Mouse (Mus musculus): ENCODE measurements around the gene Nrxn1. TPM values are rescaled to one million over a fixed set of nuclear protein-coding genes. Genes with fewer than 3 reads are reported as not detected.

Gene Nrxn1
- total and polyA plus RNA-seq, 3 experiments = 2.0 to 2.7 (median 2.1) TPM

GRCm38 (mm10) chr17:90062866-90063265, 1030.0 kb downstream of the Nrxn1 start:
- TF ChIP-seq EP300 (IDR thresholded peaks at IDR 0.05; ENCODE audit: insufficient read depth, low read depth, low read length) = no peak
- no peak for TF ChIP-seq POLR2A (IDR thresholded peaks at IDR 0.05; ENCODE audit: insufficient read depth, low read depth, low read length)
- no peak for TF ChIP-seq CTCF (IDR thresholded peaks at IDR 0.05)
- H3K36me3 ChIP-seq (ENCODE audit: control insufficient read depth, insufficient read depth, low read length) = no peaks in the 10 kb centered on the region
- no peak for DNase-seq
- H3K27ac ChIP-seq = no peak overlapping the region
- intact Hi-C loops (cut with DNase I) = no loop called here
- 26% methylated on average over 1 of the region's 1 CpGs for WGBS
- H3K4me3 ChIP-seq = no peak overlapping the region
- H3K79me2 ChIP-seq (replicated peaks; ENCODE audit: control insufficient read depth, insufficient read depth, low read length) = no peaks in the 10 kb centered on the region
- H3K4me1 ChIP-seq (ENCODE audit: control insufficient read depth, insufficient read depth, low read length) = no peaks in the 10 kb centered on the region
- no peak overlapping the region for H3K9ac ChIP-seq (ENCODE audit: low read depth, low read length)
- no peaks in the 10 kb centered on the region for H3K27me3 ChIP-seq (ENCODE audit: control insufficient read depth, insufficient read depth, low read length)

- WGBS = 54% methylated on average over 5 of the region's 5 CpGs
- TF ChIP-seq EP300 (IDR thresholded peaks at IDR 0.05; ENCODE audit: insufficient read depth, low read depth, low read length) = no peak
- no peak for TF ChIP-seq POLR2A (IDR thresholded peaks at IDR 0.05; ENCODE audit: insufficient read depth, low read depth, low read length)
- no peak for TF ChIP-seq CTCF (IDR thresholded peaks at IDR 0.05)
- Histone ChIP-seq H3K27me3 (ENCODE audit: control insufficient read depth, insufficient read depth, low read length) (no peaks in the 10 kb centered on the region), H3K27ac (no peak overlapping the region), H3K36me3 (ENCODE audit: control insufficient read depth, insufficient read depth, low read length) (no peaks in the 10 kb centered on the region), H3K79me2 (replicated peaks; ENCODE audit: control insufficient read depth, insufficient read depth, low read length) (no peaks in the 10 kb centered on the region), H3K4me1 (ENCODE audit: control insufficient read depth, insufficient read depth, low read length) (no peaks in the 10 kb centered on the region), H3K4me3 (no peak overlapping the region), H3K9ac (ENCODE audit: low read depth, low read length) (no peak overlapping the region)
- intact Hi-C loops (cut with DNase I) = no loop called here
- no peak for DNase-seq
Observed at GRCm38 (mm10) chr17:90060872-90061271, 1032.0 kb downstream of the Nrxn1 start.

- no peaks in the 10 kb centered on the region for H3K36me3 ChIP-seq (ENCODE audit: control insufficient read depth, insufficient read depth, low read length)
- intact Hi-C loops (cut with DNase I) = no loop called here
- DNase-seq = no peak
- no peaks in the 10 kb centered on the region for H3K4me1 ChIP-seq (ENCODE audit: control insufficient read depth, insufficient read depth, low read length)
- no peak overlapping the region for H3K4me3 ChIP-seq
- no peak overlapping the region for H3K9ac ChIP-seq (ENCODE audit: low read depth, low read length)
- H3K79me2 ChIP-seq (replicated peaks; ENCODE audit: control insufficient read depth, insufficient read depth, low read length) = no peaks in the 10 kb centered on the region
- no peak overlapping the region for H3K27ac ChIP-seq
- TF ChIP-seq EP300 (IDR thresholded peaks at IDR 0.05; ENCODE audit: insufficient read depth, low read depth, low read length) (no peak), CTCF (IDR thresholded peaks at IDR 0.05) (no peak), POLR2A (IDR thresholded peaks at IDR 0.05; ENCODE audit: insufficient read depth, low read depth, low read length) (no peak)
- WGBS = 30% methylated on average over 3 of the region's 3 CpGs
- no peaks in the 10 kb centered on the region for H3K27me3 ChIP-seq (ENCODE audit: control insufficient read depth, insufficient read depth, low read length)
Observed at GRCm38 (mm10) chr17:90060168-90060567, 1032.7 kb downstream of the Nrxn1 start.

DNA sequence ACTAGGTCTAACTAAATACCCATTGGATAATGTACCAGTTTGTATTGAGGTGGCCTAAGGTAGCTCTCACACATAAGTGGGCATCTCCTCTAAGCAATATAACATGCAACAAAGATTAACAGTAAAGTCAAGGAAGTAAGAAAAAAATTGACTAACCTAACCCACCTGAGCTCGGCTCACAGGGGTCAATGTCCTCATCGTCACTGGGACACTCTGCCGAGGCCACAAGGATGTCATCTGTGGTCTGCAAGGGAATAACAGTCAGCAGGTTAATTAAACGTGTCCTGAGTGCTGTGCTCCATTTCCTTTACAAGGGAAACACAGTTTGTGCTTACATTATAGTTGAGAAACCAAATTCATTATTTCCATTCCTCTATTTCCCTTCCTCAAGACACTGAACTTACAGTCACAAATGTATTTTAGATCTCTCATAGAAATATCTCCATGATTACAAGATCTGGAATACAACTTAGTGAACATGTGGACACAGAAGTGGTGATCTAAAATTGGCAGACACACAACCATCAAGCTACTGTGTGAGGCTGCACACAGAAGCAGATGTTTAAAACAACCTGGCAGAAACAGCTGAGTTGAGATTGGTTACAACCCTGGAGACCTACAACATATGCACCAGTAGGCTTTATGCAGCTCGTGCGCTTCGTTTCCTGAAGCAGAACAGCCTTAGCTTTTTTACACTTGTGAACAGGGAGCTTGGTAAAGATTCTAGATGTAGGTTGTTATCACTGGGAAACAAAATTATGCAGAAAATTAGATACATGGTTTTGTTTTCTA, 1033.4 kb downstream of the Nrxn1 start:
- Histone ChIP-seq H3K27me3 (ENCODE audit: control insufficient read depth, insufficient read depth, low read length) (no peaks in the 10 kb centered on the region), H3K79me2 (replicated peaks; ENCODE audit: control insufficient read depth, insufficient read depth, low read length) (no peaks in the 10 kb centered on the region), H3K4me3 (no peak overlapping the region), H3K36me3 (ENCODE audit: control insufficient read depth, insufficient read depth, low read length) (no peaks in the 10 kb centered on the region), H3K9ac (ENCODE audit: low read depth, low read length) (no peak overlapping the region), H3K4me1 (ENCODE audit: control insufficient read depth, insufficient read depth, low read length) (no peaks in the 10 kb centered on the region), H3K27ac (no peak overlapping the region)
- DNase-seq = no peak
- WGBS = 50% methylated on average over 7 of the region's 7 CpGs
- no peak for TF ChIP-seq EP300 (IDR thresholded peaks at IDR 0.05; ENCODE audit: insufficient read depth, low read depth, low read length)
- no peak for TF ChIP-seq POLR2A (IDR thresholded peaks at IDR 0.05; ENCODE audit: insufficient read depth, low read depth, low read length)
- no peak for TF ChIP-seq CTCF (IDR thresholded peaks at IDR 0.05)
- intact Hi-C loops (cut with DNase I) = no loop called here

DNA sequence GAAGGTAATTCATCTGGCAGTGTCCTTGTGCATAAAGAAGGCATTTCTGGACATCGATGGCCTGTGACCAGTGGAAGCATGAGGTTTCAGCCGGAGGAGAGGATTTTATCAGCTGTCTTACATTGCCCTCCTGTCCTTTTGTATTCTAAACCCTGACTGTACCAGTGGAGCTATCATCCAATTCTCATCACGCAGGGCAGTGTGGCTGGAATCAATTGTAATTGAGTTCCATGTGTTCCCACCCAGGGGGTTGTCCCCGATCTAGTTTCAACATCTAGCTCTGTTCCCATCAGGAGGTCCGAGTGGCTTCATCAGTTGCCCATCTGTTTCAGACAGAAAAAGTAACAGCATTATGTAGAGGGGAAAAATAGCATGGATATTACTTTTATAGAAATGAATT, 1038.6 kb downstream of the Nrxn1 start:
- H3K4me1 ChIP-seq (ENCODE audit: control insufficient read depth, insufficient read depth, low read length) = no peaks in the 10 kb centered on the region
- H3K4me3 ChIP-seq = no peak overlapping the region
- H3K27me3 ChIP-seq (ENCODE audit: control insufficient read depth, insufficient read depth, low read length) = no peaks in the 10 kb centered on the region
- 54% methylated on average over 5 of the region's 5 CpGs for WGBS
- H3K36me3 ChIP-seq (ENCODE audit: control insufficient read depth, insufficient read depth, low read length) = no peaks in the 10 kb centered on the region
- no peak overlapping the region for H3K27ac ChIP-seq
- H3K9ac ChIP-seq (ENCODE audit: low read depth, low read length) = no peak overlapping the region
- no peak for TF ChIP-seq CTCF (IDR thresholded peaks at IDR 0.05)
- no peak for TF ChIP-seq EP300 (IDR thresholded peaks at IDR 0.05; ENCODE audit: insufficient read depth, low read depth, low read length)
- TF ChIP-seq POLR2A (IDR thresholded peaks at IDR 0.05; ENCODE audit: insufficient read depth, low read depth, low read length) = no peak
- no peaks in the 10 kb centered on the region for H3K79me2 ChIP-seq (replicated peaks; ENCODE audit: control insufficient read depth, insufficient read depth, low read length)
- DNase-seq = no peak
- intact Hi-C loops (cut with DNase I) = no loop called here

DNA sequence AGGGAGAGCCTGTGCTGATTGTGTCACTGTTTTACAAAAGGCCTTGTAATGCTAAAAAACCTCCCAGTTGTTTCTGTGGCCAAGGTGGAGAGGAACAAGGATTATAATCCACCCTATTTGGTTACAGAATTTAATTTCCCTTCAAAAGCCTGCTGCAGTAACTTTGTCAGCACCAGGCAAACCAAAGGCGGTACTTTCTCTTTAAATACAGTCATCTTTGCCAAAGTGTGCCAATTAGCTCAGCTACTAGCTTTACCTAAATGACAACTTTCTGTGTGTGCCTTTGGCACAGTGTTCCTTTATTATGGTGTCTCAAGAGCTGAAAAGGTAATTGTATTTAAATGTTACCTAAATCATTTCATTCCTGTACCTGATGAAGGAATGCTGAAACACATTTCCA, 1053.6 kb downstream of the Nrxn1 start:
- no peak for TF ChIP-seq POLR2A (IDR thresholded peaks at IDR 0.05; ENCODE audit: insufficient read depth, low read depth, low read length)
- no peak for TF ChIP-seq EP300 (IDR thresholded peaks at IDR 0.05; ENCODE audit: insufficient read depth, low read depth, low read length)
- TF ChIP-seq CTCF (IDR thresholded peaks at IDR 0.05) = no peak
- 59% methylated on average over 1 of the region's 1 CpGs for WGBS
- no peaks in the 10 kb centered on the region for H3K27me3 ChIP-seq (ENCODE audit: control insufficient read depth, insufficient read depth, low read length)
- H3K27ac ChIP-seq = no peak overlapping the region
- no peaks in the 10 kb centered on the region for H3K79me2 ChIP-seq (replicated peaks; ENCODE audit: control insufficient read depth, insufficient read depth, low read length)
- no peak overlapping the region for H3K4me3 ChIP-seq
- H3K9ac ChIP-seq (ENCODE audit: low read depth, low read length) = no peak overlapping the region
- DNase-seq = no peak
- intact Hi-C loops (cut with DNase I) = no loop called here
- no peaks in the 10 kb centered on the region for H3K4me1 ChIP-seq (ENCODE audit: control insufficient read depth, insufficient read depth, low read length)
- H3K36me3 ChIP-seq (ENCODE audit: control insufficient read depth, insufficient read depth, low read length) = no peaks in the 10 kb centered on the region
